Mouse (Mus musculus) natural killer cell, adult 2 months (primary cell): ENCODE results near the gene Timd4.

Experiments
- DNase-seq, 2 experiments: peaks; one replicate each; pipeline ENCODE4 v3.0.0; 2022; ENCODE audit warnings: low spot score in 2 of 2

The Timd4 gene

DNA sequence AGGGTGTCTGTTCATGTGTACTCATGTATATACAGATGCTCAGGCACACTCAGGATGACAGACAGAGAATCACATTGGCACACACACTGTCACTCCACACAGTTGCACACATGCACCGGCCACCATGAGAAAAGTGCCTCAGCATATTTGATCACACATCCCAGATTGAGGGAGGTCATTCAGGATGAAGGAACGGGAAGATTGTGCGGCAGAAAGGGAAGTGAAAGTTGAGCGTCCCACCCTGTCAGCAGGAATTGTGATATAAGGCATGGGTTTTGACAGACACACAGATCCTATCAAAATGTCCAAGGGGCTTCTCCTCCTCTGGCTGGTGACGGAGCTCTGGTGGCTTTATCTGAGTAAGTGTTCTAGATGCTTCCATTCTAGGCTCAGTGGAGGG lies at the start of gene Timd4:
Gene Timd4, plus strand, starts transcription at position 290 of the 400 bp plus-strand sequence.
- no peak for DNase-seq

DNA sequence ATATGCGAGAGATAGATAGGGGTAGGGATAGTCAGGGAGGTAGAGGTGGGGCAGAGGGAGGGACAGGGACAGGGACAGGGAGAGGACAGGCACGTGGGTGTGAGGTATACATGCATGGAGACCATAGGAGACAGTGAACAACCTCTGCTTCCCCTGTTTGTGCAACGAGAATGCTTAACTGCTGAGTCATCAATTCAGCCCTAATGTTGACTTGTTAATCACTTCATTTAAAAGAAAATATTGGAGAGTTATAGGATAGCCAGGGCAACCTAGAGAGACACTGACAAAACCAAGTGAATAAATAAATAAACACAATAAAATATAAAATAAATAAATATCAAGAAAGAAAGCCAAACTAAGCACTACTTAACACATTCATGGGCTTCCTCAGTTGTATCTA lies 33.7 kb upstream of the Timd4 start:
- no peak for DNase-seq

GRCm38 (mm10) chr11:46779811-46780210 lies 30.8 kb upstream of the Timd4 start:
- no peak for DNase-seq

DNA sequence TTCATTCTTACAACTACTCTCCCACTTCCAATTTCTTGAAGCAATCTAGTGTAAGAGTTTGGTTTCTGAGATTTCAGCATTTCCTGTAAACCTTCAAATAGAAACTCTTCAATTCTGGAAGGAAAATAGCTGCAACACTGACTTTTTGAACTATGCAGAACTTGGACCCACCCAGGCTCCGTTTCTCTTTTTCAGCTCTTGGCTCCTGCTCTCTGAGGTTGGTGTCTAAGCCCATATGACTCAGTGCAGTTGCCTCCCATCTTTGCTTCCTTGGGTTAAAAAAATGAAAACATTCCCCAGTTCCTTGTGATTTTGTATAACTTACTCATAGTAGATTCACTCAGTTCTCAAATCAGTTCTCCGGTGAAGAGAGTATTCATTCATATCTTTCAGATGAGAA lies 6.2 kb upstream of the Timd4 start:
- DNase-seq, result no peak

- no peak for DNase-seq
These were observed 7.1 kb downstream of the Timd4 start for GRCm38 (mm10) chr11:46817692-46818091.

- no peak for DNase-seq
These were observed 9.3 kb downstream of the Timd4 start for GRCm38 (mm10) chr11:46819930-46820329.

GRCm38 (mm10) chr11:46830348-46830747 lies 19.7 kb downstream of the Timd4 start:
- DNase-seq, result no peak

DNA sequence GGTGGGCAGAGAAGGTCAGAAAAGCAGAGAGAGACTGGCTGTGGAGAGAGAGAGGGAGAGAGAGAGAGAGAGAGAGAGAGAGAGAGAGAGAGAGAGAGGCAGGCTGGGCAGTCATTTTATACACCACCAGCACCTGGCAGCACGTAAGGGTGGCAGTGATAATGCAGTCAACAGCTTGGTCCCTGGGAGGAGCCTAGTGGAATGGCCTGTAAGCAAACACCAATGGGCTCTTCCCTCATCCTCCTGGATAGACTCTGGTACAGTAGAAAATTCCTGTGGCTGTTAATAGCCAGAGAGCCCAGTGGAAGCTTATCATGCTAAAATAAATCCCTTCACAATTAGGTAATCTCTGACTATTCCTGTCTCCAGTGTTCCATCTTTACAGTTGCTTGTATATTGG lies 24.5 kb downstream of the Timd4 start:
- DNase-seq, result no peak

DNA sequence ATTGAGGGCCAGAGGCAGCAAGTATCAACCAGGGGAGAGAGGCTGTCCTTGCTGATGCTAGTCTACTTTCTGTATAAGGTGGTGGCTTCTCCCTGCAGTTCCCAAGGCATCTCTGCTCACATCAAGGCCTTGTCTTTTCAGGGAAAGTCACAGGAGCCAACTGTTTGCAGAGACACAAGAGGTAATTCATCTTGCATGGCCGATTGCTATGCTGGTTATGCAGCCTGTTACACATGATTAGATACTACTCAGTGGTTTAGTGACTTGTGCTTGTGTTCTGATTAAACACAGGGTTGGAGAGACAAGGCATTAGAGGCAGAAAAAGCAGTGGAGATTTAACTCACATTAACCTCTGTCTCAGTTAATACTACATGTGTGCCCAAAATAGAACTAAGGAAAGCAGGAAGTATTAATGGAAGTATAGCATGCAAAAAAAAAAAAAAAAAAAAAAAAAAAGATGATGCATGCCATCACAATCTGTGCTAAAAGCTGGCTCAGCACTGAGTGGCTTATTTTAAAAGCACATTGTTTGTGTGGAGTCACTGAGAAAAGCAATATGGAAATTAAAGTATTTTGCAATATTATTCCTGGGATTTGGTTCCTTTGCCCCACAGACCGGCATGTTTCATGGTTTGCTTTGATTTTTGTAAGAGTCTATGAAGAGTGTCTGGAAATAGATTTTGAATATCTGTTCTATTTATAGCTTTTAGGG lies 31.6 kb downstream of the Timd4 start:
- DNase-seq, result no peak

GRCm38 (mm10) chr11:46846661-46847060 lies 36.1 kb downstream of the Timd4 start:
- DNase-seq, result no peak

GRCm38 (mm10) chr11:46847827-46848220 lies 37.2 kb downstream of the Timd4 start:
- DNase-seq, result no peak

DNA sequence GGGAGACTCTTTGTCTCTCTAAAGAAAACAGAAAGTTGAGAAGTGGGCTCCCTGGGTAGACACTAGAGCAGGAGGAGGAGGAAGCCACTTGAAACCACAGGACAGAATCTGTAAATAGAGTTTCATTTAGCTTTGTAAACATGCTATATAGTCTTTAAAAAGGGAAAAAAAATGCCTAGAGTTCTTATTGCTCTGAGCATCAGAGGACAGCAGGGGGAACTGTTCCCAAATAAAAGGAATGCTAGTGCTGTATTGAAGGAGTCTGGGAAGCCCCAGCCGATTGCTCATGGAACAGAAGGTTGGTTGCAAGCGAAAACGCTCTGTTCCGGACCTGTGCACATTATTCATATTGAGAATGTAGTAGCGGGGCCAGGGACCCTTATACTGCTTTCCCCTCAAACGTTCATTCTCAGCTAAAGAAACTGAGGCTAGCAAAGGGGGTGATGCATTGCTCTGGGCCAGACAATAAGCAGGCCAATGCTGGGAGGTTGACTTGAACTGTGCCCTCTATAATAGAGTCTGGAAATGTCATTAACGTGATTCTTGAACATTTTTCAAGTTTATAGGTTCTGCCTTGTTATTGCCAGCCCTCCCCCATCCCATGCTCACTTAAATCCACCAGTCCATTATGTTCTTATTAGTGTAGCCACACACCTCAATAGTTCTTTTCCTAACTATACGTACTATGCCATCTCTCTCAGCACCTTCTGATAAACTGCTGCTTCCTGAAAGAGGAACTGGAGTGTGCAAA lies 37.8 kb downstream of the Timd4 start:
- no peak for DNase-seq

GRCm38 (mm10) chr11:46864809-46865208 lies 54.2 kb downstream of the Timd4 start:
- DNase-seq, result no peak

DNA sequence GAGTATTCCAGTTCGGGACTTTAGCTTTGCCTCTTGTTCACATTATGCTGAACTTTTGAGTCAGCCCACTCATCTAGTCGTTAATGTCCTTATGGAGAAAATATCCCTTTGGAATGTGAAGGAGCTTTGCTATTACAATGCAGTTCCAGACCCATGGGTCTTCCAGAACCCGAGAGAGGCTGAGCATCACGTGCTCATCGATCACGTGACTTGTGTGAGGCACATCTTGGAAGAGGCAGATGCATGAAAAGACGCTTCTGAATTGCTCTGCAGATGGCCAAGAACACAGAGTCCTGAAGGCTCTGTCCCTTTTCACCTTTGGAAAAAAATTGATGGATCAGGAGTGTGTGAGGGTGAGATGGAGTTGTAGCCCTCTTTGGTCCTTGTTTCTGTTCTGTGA lies 58.0 kb downstream of the Timd4 start:
- no peak for DNase-seq

DNA sequence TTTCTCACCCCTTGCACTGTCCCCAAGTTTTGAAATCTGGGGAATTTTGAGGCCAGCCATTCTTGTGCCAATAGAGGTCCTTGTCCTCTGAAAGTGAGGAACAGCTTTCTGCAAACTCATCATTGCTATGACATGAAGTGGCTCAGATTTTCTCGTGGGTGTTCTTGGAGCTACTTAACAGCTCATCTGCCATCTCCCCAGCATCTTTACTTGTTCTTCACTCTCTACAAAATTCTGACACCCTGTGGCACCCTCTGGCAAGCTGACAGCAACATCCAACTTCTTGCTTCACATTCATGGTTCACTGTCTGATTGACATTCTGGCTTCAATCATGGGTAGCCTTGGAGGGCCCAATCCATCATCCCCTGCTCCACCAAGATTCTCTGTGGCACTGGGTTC lies 65.2 kb downstream of the Timd4 start:
- no peak for DNase-seq

GRCm38 (mm10) chr11:46882456-46882855 lies 71.9 kb downstream of the Timd4 start:
- no peak for DNase-seq

- DNase-seq, result no peak
These were observed 78.5 kb downstream of the Timd4 start for GRCm38 (mm10) chr11:46889093-46889492.
